Mouse (Mus musculus) v-Abl transformed pro-B cells (cell line): ENCODE measurements at regions not wholly inside any gene's neighbourhood (a gene's known extent, or its start where the extent isn't known, plus 50 kb on each side); places are given as distances from the start of the nearest gene placed in this dataset.

ENCODE experiments used
- in situ Hi-C, 2 experiments: fragments of 400-800 bp; cut with MboI; formaldehyde crosslinking; loops; one replicate each; pipeline ENCODE4 v1.15.1; 2025; ENCODE audit not compliant: unreplicated experiment in 2 of 2

DNA sequence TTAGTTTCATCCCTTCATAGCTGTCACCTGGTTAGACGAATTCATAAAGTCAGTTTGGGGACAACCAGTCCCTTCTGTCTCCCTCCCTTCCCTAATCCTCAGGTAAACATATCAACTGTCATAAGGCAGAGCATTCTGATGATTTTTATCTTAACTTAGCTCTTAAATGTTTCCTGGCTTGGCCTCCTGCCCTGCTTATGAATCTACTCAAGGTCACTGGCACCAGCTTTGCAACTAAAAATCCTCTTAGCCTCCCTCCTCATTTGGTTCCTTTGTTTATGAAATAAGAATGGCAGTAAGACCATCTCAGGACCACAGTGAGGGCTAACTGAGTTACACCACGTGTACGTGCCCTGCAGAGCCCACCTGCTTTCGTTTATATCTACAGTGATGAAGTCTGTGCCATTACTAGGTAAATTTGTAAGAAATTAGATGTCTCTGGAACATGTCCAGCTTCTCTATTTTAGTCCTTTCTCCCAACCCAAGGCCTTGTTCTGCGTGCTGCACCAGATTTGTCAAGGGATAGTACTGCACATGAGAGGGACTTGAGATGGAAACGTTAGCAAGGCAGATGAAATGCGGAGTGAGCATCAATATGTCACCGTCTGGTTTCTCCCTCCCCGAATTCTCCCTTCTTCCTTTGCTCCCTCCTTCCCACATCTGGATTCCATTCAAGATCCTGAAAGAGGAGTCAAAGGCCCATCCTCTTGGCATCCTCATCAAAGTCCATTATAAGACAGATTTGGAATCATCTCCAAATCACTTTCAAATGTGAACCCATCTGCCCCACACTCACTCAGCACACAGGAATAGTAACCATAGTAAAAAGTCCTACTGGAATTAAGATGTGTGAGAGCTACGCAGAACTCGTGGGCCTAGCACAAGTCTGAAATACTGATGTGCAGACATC is 457.4 kb downstream of the Efna5 start:
- in situ Hi-C loops, result no loop called here

DNA sequence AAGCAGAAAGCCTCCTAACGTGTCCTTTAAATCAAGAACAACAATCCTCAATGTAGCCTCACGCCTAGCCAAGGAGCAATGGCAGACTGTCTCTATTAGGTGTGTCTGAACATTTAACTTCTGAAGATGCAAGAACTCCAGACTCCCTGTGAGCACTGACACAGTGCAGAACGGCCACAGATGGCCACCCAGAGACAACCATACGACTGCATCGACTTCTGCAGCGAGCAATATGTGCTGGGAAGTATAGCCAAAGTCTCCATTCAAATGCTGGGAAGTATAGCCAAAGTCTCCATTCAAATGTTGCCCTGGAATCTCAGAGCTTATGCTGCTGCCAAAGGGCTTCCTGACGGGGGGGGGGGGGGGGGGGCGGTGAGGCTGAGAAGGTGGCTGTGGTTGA is 463.5 kb downstream of the Efna5 start:
- in situ Hi-C loops, result no loop called here

DNA sequence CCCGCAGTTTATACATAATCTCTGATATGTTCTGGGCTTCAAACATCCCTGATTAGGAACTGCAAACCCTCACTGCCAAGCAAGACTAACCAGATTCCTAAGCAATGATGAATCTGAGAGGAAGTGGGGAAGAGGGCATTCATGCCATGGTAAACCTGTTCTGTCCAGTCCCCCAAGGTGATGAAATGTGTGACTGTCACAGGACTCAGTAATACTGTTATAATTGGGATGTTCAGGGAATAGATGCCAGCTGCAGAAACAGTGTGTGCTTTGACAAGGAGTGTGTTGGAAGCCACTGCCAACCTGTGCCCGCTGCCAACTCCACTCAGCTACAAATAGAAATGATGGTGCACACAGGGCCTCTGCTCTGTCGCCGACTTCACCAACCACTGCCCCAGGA is 466.0 kb downstream of the Efna5 start:
- in situ Hi-C loops, result no loop called here

DNA sequence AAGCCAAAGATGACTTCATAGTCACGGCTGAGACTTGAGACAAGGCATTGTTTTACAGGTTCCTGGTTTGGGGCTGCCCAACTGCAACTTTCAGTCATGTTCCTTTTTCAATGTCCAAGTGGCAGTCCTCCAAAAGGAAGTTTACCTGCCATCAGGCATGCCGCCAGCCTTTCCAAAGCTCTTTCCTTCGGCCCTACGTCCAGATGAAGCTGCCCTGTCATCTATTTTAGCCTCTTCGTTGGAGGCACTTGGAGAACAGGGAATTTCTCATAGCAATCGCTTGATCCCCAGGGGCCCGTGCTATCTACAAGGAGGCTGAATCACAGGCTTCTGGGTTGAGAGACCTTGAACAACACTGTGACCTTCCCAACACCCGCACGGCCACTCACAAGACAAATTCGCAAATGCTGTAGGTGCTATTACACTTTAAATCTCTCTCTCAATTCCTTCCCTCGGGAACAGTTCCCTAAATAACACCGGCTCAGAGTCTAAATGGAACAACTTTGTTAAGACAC is 468.4 kb downstream of the Efna5 start:
- in situ Hi-C loops, result no loop called here

DNA sequence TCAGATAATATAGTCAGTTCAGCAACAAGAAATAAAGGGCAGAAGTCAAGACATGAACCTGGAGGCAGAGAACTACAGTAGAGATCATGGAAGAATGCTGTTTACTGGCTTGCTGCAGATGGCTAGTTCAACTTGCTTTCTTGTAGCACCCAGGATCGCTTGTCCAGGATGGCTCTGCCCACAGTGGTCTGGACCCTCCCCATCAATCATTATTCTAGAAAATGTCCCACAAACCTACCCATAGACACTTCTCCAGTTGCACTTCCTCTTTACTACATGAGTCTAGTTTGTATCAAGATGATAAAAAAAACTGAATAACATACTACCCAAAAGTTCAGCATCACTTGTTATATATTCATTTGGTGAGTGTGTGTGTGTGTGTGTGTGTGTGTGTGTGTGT is 477.4 kb downstream of the Efna5 start:
- in situ Hi-C loops, result no loop called here

DNA sequence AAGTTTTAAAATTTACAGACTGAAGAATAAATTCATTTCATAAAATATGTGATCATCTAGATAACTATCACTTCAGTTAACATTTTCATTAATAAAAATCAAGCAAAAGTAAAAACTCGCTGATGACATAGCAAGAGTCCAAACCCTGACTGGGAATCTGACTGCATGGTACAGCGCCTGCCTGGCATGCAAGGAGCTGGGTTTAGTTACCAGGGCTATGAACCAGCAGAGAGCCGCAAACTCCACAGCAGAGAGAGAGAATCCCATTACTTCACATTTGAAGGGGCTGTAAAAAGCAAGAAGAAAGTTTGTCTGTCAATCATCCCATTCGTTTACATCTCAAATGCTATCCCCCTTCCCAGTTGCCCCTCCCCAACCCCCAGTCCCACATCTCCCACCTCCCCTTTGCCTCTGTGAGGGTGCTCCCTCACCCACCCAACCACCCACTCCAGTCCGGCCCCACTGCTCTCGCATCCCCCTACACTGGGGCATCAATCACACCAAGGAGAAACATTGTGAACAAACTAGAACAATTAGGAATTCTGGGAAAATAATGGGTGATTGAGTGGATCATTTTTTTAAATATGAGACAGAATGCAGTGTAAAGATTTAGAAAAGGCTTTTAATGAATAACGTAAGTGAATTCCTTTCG is 487.6 kb downstream of the Efna5 start:
- in situ Hi-C loops, result no loop called here

DNA sequence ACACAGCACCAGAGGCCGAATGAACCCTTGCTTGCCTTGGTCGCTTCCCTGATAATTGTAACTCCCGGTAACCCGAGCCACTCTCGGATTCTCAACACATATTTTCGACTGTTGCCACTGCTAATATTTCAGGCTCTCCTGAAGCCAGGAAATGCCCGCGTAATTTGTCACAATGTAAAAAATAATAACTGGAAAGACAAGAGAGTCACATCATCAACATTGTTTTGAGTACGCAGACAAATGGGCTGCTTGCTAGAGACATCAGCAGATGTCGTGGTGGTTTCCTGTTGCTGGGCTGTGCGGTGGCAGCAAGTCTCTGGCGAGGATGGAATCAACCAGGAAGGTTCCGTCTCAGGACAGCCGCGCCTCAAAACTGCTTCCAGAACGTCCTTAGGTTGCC is 497.1 kb downstream of the Efna5 start:
- in situ Hi-C loops, result no loop called here

DNA sequence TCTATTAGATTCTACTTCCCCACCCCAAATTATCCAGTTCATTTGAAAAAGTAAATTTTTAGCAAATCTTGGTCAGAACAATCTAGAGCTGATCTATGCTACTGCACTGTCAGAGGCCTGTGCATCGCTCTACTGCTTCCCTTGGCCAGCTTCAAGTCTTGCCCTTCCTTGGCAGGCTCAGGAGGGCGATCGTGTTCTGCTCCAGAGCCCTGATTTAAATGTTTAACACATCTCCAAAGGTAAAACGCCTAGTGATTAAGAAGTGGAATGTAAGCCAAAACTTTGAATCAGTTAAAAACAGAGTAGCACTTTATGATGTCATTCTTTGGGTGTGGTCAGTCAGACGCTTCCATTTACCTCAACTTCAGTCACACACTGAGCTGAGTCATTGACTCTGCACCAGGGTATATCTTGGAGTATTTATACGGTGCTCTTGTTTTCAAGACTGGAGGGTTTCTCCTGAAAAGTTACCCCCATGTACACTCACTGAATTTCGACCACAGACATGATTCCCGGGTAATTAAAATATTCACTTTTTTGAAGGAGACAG is 502.2 kb downstream of the Efna5 start:
- in situ Hi-C loops, result no loop called here

DNA sequence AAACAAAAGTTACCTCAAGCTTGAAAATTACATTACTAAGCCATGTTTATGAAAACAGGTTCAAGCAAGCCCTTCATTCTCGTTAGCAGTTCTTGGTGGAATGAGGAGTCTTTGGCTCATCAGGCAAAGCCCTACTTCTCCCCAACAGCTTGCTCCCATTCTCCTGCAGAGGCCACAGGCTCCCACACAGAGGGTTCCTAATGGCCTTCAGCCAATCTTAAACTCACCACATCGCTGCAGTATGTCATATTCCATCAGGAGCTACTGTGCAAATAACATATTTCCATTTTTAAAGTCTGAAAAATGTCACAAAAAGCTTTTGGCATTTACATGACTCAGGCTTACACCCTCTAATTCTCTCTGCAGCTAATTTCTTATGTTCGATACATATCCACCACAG is 512.0 kb downstream of the Efna5 start:
- in situ Hi-C loops, result no loop called here

DNA sequence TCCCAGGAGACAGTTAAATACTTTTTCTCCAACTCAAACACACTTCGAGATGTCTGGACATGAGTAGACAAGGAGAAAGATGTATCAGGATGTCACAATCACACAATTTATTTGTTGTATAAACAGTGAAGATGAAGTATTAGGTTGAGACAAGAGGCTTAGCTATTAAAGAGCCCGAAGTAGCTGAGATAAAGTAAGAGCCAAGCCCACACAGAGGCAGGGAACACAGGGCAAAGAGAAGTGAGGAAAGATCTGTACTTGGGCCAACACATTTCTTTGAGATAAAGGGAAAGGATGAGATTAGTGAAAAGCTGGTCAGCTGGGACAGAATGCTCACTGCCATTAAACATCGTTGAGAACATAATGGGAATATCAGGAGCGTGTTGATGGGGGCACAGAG is 513.2 kb downstream of the Efna5 start:
- in situ Hi-C loops, result no loop called here

DNA sequence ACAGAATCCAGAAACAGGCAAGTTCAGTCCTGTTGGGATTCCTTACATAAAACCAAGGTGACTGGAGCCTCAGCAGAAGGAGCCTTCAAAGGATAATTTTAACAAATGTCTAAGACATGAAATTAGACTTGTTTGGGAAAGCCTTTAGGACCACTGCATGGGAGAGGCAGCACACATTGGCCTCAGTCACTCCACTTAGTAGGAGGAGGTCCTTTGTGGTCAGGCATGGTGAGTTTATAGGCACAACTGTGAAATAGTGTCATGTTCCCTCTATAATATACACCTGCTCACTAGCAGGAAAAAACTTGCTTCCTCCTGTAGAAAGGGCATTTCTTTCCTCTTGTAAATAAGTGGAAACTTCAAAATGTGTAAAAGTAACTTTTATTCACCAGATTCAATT is 522.8 kb downstream of the Efna5 start:
- in situ Hi-C loops, result no loop called here

DNA sequence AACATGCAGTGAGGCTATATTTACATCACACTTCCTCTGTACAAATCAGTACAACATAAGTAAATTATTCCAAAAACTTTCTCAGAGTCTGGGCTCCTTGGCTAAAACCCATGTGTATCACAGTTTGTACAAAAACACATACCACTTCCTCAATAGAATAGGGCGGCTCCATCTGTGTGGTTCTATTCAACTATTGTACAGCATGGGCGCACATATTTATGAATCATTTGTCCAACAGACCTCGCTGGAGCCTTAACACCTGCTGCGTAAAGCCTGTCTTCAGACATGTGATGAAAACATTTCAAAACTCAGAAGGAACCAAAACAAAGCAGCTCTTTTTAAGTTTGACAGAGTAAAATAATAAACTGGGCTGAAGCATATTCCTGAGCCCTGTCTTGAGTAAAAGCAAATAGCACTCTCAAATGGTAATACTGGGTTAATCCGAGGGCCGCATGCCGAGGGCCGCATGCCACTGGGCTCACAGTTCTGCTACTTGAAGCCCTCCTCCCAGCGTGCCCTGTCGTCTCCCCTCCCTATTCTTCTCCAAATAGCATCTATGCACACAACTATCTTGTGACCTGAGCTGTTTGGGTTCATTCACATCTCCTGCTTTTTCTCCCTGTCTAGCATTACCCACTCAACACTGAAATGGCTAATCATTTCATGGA is 543.1 kb downstream of the Efna5 start:
- in situ Hi-C loops, result no loop called here

DNA sequence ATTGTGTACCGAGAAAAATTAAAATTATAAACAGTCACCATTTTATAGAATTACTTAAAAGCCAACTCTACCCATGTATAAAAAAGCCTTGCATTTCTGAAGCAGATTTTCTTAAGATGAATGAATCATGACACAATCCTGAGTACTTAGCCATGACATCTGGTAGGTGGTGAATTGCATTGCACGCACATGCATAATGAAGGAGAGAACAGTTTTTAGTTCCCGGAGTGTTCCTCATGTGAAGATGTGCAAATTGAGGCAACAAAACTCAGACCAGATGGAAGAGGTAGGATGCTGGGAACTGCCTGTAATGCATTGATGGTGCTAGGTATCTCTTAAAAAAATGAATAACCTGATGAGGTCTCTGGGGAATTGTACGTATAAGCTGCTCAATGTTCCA is 550.9 kb downstream of the Efna5 start:
- in situ Hi-C loops, result no loop called here

DNA sequence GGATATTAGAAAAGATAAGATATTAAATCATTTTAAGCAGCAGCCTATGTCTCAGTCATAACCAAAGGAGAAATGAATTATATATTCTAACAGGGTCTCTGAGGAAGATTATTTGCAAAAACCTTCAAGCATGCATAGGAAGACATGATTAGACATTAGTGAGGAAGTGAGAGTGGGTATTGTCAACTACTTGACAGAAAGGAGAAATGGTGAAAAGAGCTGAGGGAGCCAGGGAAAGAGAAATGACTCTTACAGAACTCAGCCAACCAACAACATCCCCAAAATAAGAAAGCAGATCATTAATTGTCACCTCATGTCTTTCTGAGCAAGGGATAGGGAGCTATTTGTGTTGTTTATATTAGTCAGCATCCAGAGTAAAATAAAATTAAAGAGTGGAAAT is 554.3 kb downstream of the Efna5 start:
- in situ Hi-C loops, result no loop called here

DNA sequence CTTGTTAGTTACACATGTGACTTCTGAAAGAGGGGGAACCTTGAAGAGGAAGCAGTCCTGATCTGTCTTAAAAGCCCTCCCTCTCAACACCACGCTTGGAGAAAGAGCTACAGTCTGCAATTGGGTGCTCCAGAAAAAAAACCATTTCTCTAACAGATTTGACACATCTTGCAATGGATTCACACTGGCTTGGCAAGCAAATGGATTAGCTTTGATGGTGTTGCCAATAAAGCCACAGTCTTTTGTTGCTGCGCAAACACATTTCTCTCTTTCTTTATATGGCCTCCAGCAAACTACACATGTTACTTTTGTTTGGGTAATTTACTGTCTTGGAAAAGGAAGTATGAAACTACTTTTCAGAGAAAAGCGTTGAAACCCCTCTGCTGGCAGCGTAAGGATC is 562.1 kb downstream of the Efna5 start:
- in situ Hi-C loops, result no loop called here

DNA sequence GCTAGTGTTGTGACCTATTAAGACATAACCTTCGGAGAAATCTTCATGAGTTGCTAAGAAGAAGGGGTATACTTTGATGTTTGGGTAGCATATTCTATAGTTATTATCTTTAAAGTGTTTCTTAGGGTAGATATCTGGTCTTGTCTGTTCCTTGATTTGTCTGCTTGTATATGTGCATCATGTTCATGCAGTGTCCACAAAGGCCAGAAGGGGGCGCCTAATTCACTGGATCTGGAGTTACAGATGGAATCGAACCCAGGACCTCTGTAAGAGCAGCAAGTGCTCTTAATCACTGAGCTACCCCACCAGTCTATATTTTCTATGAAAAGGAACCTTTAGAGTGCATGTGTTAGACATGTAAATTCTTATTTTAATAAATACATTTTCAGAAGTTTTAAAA is 571.1 kb downstream of the Efna5 start:
- in situ Hi-C loops, result no loop called here

DNA sequence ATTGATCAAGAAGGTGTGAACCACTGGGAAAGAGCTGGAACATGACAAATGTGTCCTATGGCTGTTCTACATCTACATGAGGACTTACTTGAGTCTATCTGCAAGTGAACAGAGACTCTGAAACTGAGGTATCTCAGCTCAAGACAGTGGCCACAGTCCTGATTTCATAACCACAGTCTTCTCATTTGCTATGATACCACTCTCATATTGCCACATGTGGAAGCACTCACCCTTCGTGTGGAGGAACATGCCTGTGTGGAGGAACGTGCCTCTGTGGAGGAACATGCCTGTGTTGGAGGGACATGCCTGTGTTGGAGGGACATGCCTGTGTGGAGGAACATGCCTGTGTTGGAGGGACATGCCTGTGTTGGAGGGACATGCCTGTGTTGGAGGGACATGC is 574.0 kb downstream of the Efna5 start:
- in situ Hi-C loops, result no loop called here

DNA sequence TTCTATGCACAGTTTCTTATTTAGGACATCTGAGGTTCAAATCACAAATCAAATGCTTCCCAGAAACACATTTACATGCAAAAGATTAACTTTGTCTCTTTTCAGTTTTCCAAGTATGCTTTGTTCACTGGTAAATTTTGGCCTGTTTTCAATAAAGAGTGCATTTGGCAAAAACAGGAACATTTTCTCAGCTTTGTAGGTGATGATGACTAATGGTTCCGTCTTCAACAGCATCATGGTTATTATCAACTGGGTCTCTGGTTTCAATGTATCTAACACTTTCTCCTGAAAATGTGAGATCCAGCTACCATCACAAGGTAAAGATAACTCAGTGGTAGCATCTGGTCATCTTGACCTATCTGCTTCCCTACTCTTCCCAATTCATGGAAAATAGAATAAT is 574.6 kb downstream of the Efna5 start:
- in situ Hi-C loops, result no loop called here

DNA sequence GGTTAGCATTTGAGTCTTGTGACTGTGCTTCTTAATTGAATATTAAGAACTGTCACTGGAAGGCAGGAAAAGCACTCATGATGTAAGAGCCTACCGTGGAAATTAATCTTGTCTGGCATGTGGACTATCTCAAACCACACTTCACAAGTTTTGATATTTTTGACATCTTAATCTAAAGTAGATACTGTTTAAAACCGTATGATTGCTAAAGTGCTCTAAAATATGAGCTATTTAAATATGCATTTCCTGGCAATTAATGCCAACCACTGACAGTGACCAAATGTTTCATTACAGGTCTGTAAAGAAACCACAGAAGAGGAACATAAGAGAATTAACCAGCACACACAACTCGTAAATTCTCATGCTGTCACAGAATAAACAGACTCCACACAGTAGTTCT is 576.0 kb downstream of the Efna5 start:
- in situ Hi-C loops, result no loop called here

DNA sequence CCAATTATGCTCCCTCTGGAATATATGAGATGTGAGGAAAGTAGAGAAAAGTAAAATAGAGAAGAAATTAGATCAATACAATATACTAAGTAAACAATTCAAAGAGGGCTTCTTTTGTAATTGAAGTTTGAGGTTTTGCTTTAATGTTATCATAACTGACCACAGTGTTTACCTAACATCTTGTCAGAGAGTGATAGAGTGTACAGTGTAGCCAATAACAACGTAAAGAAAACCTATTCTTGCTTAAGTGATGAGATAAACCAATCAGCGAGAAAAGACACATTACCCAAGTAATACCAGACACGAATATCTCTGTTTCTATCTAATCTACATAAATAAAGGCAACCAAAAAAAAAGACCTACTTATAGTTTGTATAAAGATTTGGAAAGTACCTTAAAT is 577.0 kb downstream of the Efna5 start:
- in situ Hi-C loops, result no loop called here

DNA sequence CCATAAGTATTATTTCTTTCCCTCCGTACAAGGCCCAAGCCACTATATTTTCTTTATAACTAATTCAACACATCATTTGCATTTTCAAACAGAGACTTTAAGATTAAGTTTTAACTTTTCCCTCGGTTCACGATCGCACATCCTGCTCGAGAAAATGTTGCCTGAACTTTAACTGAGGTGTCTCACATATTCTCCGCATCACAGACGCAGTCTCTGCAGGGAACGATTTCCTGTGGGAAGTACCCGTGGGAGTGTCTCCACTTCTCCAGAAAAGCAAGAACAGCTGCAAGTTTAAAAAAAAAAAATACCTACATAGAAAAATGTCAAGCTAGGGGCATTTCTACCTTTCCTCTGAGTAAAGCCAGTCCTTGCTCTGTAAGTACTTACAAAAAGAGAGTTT is 581.2 kb downstream of the Efna5 start:
- in situ Hi-C loops, result no loop called here
